Mouse (Mus musculus) G1E (cell line): ENCODE measurements around the gene Ces1a. TPM values are rescaled to one million over a fixed set of nuclear protein-coding genes. Genes with fewer than 3 reads are reported as not detected.

ENCODE experiments used
- ATAC-seq: 2 replicates; pipeline ENCODE4 v1.8.0; 2016; ENCODE audit warnings: mild to moderate bottlenecking; ENCODE audit not compliant: insufficient number of reproducible peaks, poor library complexity, low FRiP score, severe bottlenecking; ENCODE audit errors: extremely low read depth
- DNase-seq: peaks from one replicate; pipeline ENCODE4 v3.0.0; 2012; ENCODE audit warnings: low spot score
- H3K27me3 ChIP-seq: 2 replicates; pipeline ENCODE4 v1.6.1; 2012; ENCODE audit warnings: mild to moderate bottlenecking, low read length, inconsistent platforms; ENCODE audit not compliant: insufficient read depth
- H3K36me3 ChIP-seq: replicated peaks from 2 replicates; pipeline ENCODE3; 2012; ENCODE audit warnings: mild to moderate bottlenecking, inconsistent platforms
- H3K4me1 ChIP-seq: 2 replicates; pipeline ENCODE4 v1.6.1; 2012; ENCODE audit warnings: low read depth, low read length, inconsistent platforms, mixed read lengths; ENCODE audit not compliant: insufficient read depth
- H3K4me3 ChIP-seq: 2 replicates; pipeline ENCODE4 v1.5.1; 2012; ENCODE audit warnings: low read depth, mild to moderate bottlenecking, inconsistent platforms, low read length, moderate library complexity, mixed read lengths
- H3K9me3 ChIP-seq: replicated peaks from 2 replicates; pipeline ENCODE4 v1.6.1; 2012; ENCODE audit warnings: inconsistent platforms
- CTCF ChIP-seq: IDR thresholded peaks from 2 replicates; pipeline ENCODE4 v1.5.1; 2012; ENCODE audit warnings: low read depth, low read length, inconsistent platforms, mixed read lengths
- GATA1 ChIP-seq: IDR thresholded peaks from 2 replicates; pipeline ENCODE4 v1.6.1; 2012; ENCODE audit warnings: borderline replicate concordance, low read length, inconsistent platforms, mixed read lengths
- GATA2 ChIP-seq: IDR thresholded peaks from 2 replicates; pipeline ENCODE4 v1.6.1; 2012; ENCODE audit warnings: low read depth, low read length, inconsistent platforms, borderline replicate concordance
- POLR2AphosphoS5 ChIP-seq: IDR thresholded peaks from 2 replicates; pipeline ENCODE4 v1.6.1; 2012; ENCODE audit warnings: low read depth, low read length, inconsistent platforms; ENCODE audit not compliant: insufficient replicate concordance
- TAL1 ChIP-seq: conservative IDR thresholded peaks from 2 replicates; pipeline ENCODE4 v1.6.1; 2012; ENCODE audit warnings: low read depth, low read length, inconsistent platforms, mixed read lengths
- polyA plus RNA-seq: library from polyadenylated mRNA; stranded (reverse); fragments of >175 nt; gene quantifications from 2 replicates; pipeline ENCODE4 v1.2.3, GENCODE M21; 2012
- total RNA-seq, 2 experiments: library from RNA; stranded (forward) in 1 of 2; stranded (reverse) in 1 of 2; fragments of 200-1000 nt in 1 of 2; fragments of >200 nt in 1 of 2; fragmentation: Nextera tagmentation in 1 of 2; gene quantifications; 2 replicates each; pipeline ENCODE4 v1.2.3; 2014 to 2017

Gene Ces1a
- total RNA-seq (2014; fragmentation: Nextera tagmentation) = not detected in 2 replicates
- 0.05 TPM in 1 of 2 replicates, not detected in the other for total RNA-seq (2017)
- not detected in 2 replicates for polyA plus RNA-seq

DNA sequence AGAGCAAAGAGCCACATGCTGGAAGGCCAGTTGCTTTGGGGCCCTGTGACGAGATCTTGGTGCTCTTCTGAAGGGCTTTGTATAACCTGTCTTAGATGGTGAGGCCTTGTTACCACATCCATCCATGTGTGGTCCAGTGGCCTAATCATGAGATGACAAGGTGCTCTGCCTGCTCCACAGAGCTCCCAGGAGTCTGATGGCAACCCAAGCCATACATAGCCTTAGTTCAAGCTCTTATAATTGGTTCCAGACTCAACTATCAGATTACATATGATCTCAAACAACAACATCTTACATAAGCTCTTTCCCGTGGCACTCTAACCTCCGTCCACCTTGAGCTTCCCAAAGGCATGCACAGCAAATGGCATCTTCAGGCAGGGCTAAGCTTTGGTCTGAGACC lies at the start of gene Ces1a:
Ces1a (minus strand) TSS at position 101 of the 400 bp plus-strand sequence.
- no peak for TF ChIP-seq CTCF
- TF ChIP-seq GATA1 = no peak
- no peak for TF ChIP-seq GATA2
- TF ChIP-seq POLR2AphosphoS5 = no peak
- TF ChIP-seq TAL1 = no peak
- Histone ChIP-seq H3K4me3 (no peak within 1 kb of the TSS), H3K27me3 (no peaks in the 10 kb centered on the region), H3K36me3 (no peaks in the 10 kb centered on the region), H3K9me3 (peaks cover 13% of the 10 kb centered on the region), H3K4me1 (no peaks in the 10 kb centered on the region)
- no peak for DNase-seq
- ATAC-seq = no peak

DNA sequence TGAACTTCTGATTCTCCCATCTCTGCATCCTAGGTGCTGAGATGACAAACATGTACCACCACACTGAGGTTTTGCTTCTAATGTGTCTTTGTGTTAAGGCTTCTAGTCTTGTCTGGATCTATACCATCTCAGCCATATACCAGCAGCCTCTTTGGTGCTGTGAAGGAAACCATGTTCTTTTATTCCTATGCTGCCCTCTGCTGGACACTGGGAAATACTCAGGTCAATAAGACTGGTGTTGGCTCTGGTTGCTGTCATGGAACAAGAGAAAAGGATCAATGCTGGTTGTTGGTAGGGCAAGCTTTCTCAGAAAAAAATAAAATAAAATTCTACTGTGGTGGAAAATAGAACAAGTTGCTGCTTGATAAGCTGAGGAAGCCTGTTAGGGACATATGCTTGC lies 47.4 kb upstream of the Ces1a start:
- DNase-seq = no peak

DNA sequence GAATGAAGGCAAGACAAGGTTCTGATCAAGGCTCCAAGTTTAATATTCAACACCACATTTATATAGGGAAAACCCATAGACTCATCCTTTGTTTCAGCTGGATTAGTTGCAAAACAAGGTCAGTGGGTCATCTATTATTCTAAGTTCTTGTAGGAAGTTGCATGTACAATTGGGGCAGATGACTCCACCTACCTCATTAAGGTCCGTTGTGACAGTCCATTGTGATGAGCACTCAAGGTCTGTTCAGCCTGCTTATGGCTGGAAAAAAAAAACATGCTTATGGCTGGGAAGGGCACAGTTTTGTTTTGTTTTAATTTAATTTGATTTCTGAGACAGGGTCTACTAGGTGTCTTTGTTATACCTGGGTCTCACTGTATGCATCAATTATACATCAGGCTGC lies 43.3 kb upstream of the Ces1a start:
- no peaks in the 10 kb centered on the region for H3K36me3 ChIP-seq
- H3K27me3 ChIP-seq = no peaks in the 10 kb centered on the region
- ATAC-seq (no peak), DNase-seq (no peak)
- H3K9me3 ChIP-seq = no peaks in the 10 kb centered on the region; the same call in 1 of the 2 replicates
- H3K4me1 ChIP-seq = no peaks in the 10 kb centered on the region
- TF ChIP-seq TAL1 = no peak
- no peak for TF ChIP-seq GATA1
- no peak for TF ChIP-seq CTCF
- TF ChIP-seq GATA2 = no peak
- TF ChIP-seq POLR2AphosphoS5 = no peak
- H3K4me3 ChIP-seq = no peak overlapping the region

More for the DNA sequence above, 47.4 kb upstream of the Ces1a start:
- Histone ChIP-seq H3K4me1 (no peaks in the 10 kb centered on the region), H3K4me3 (no peak overlapping the region), H3K9me3 (no peaks in the 10 kb centered on the region; the same call in 1 of the 2 replicates), H3K36me3 (no peaks in the 10 kb centered on the region), H3K27me3 (no peaks in the 10 kb centered on the region)
- TF ChIP-seq POLR2AphosphoS5 (no peak), TAL1 (no peak), CTCF (no peak), GATA2 (no peak), GATA1 (no peak)
- no peak for ATAC-seq

DNA sequence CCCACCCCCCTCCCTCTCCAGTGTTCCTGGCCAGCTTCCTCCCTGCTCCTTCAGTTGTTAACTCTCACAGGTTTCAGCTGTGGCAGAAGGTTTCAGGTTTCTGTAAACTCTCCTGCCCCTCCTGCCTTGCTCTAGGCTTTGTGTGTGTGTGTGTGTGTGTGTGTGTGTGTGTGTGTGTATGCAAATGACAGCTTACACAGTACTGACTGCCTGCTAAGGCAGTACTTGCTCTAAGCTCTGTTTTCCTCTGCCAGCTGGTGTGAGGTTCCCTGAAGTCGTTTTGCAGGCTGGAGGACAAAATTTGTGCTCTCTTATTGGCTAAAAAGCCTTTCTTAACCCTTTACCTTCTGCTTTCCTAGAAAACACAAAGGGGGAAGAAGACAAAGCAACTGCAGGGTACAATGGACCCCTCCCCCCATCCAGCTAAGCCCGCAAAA lies 40.7 kb upstream of the Ces1a start:
- Histone ChIP-seq H3K9me3 (no peaks in the 10 kb centered on the region; the same call in 1 of the 2 replicates), H3K4me3 (no peak overlapping the region), H3K4me1 (no peaks in the 10 kb centered on the region), H3K27me3 (no peaks in the 10 kb centered on the region), H3K36me3 (no peaks in the 10 kb centered on the region)
- DNase-seq (no peak), ATAC-seq (no peak)
- TF ChIP-seq TAL1 (no peak), POLR2AphosphoS5 (no peak), GATA2 (no peak), CTCF (no peak), GATA1 (no peak)

DNA sequence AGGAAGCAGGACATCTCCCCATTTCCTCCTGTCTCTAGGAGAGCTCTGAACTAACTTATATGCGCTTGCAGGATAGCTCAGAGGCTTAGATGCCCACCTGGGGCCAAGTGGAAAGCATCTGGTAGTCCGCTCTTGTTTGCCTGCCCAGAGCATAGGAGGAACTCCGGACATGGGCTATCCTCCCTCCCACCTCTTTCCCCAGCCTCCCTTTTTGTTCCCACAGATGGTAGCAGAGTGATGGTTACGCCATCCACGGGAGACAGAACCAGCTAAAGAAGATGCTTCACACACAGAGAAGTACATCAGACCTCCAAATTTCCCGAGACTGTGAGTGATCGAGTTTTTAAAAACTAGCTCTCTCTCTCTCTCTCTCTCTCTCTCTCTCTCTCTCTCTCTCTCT lies 40.2 kb upstream of the Ces1a start:
- Histone ChIP-seq H3K27me3 (no peaks in the 10 kb centered on the region), H3K4me1 (no peaks in the 10 kb centered on the region), H3K9me3 (no peaks in the 10 kb centered on the region; the same call in 1 of the 2 replicates), H3K4me3 (no peak overlapping the region), H3K36me3 (no peaks in the 10 kb centered on the region)
- DNase-seq (no peak), ATAC-seq (no peak)
- no peak for TF ChIP-seq GATA1
- no peak for TF ChIP-seq TAL1
- TF ChIP-seq GATA2 = no peak
- no peak for TF ChIP-seq CTCF

DNA sequence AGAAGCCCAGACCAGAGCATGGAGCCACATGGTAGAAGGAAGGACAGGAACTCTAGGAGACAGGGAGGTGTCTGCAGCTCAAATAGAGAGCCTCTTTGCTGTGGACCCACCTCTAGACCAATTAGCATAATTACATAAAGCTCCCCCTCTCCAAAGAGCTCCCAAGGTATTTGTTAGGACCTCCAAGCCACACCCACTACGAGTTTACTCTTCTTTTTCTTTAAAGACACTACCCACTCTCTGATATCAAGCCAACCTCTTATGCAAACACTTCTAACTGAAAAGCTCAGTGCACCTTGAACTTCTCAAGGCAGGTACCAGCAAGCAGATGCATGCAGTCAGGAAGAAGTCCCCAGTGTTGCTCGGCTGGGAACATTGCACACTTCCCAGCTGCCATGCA lies 31.9 kb upstream of the Ces1a start, which contains the start of gene Ces1b:
Ces1b (minus strand) TSS at position 131 of the 400 bp plus-strand sequence.
- no peak for DNase-seq
- no peak for TF ChIP-seq POLR2AphosphoS5
- Histone ChIP-seq H3K4me3 (no peak within 1 kb of the TSS), H3K9me3 (peaks cover 3% of the 10 kb centered on the region; the same call in 1 of the 2 replicates), H3K27me3 (no peaks in the 10 kb centered on the region), H3K36me3 (no peaks in the 10 kb centered on the region), H3K4me1 (no peaks in the 10 kb centered on the region)
- ATAC-seq = no peak
